Mouse (Mus musculus) CH12.LX (cell line): ENCODE results near the gene Frs3. TPM values are rescaled to one million over a fixed set of nuclear protein-coding genes. Genes with fewer than 3 reads are reported as not detected.
A peak's percentile ranks its signal among the peaks of the same experiment; 100 is the strongest.

Experiments
- DNase-seq: peaks from one replicate; pipeline ENCODE4 v3.0.0-alpha.2; 2013; ENCODE audit errors: extremely low read depth
- H3K27ac ChIP-seq: 2 replicates; pipeline ENCODE4 v1.5.1; 2012; ENCODE audit warnings: low read depth, mild to moderate bottlenecking, control low read depth, moderate library complexity; ENCODE audit not compliant: insufficient read depth
- H3K27me3 ChIP-seq: replicated peaks from 2 replicates; pipeline ENCODE3; 2012; ENCODE audit warnings: inconsistent platforms
- H3K36me3 ChIP-seq, 2 experiments: replicated peaks in 1 of 2; 2 replicates each; pipeline versions ENCODE3 to v1.6.1; 2012; ENCODE audit warnings: inconsistent platforms in 1 of 2, low read length in 1 of 2, mild to moderate bottlenecking in 1 of 2, mixed read lengths in 1 of 2, moderate library complexity in 1 of 2; ENCODE audit not compliant: control insufficient read depth in 1 of 2, insufficient read depth in 1 of 2
- H3K4me1 ChIP-seq, 2 experiments: 2 replicates each; pipeline ENCODE4 v1.6.1; 2012; ENCODE audit warnings: inconsistent platforms in 1 of 2, moderate library complexity in 1 of 2; ENCODE audit not compliant: insufficient read depth in 2 of 2, control insufficient read depth in 1 of 2
- H3K4me2 ChIP-seq: 2 replicates; pipeline ENCODE4 v1.6.1; 2012; ENCODE audit warnings: low read depth, mild to moderate bottlenecking, control low read depth; ENCODE audit not compliant: poor library complexity, insufficient read depth, severe bottlenecking
- H3K4me3 ChIP-seq, 3 experiments: fragments of 150-350 bp in 1 of 3; sonication (generic) in 1 of 3; replicated peaks in 1 of 3; 2 replicates each; pipeline versions ENCODE3 to v1.5.1; 2011 to 2012; ENCODE audit warnings: low read depth in 2 of 3, low read length in 2 of 3, mild to moderate bottlenecking in 2 of 3, moderate library complexity in 2 of 3, control low read depth in 1 of 3, improper control_type of control experiment in 1 of 3, inconsistent platforms in 1 of 3, mixed read lengths in 1 of 3; ENCODE audit not compliant: poor library complexity in 1 of 3
- H3K79me2 ChIP-seq: replicated peaks from 2 replicates; pipeline ENCODE4 v1.6.1; 2012; ENCODE audit warnings: mild to moderate bottlenecking, moderate library complexity; ENCODE audit not compliant: control insufficient read depth, poor library complexity, insufficient read depth, severe bottlenecking; ENCODE audit errors: extremely low read depth
- H3K9ac ChIP-seq: 2 replicates; pipeline ENCODE4 v1.6.1; 2012; ENCODE audit warnings: low read depth, mild to moderate bottlenecking, control low read depth, moderate library complexity; ENCODE audit not compliant: insufficient read depth
- H3K9me3 ChIP-seq: replicated peaks from 2 replicates; pipeline ENCODE3; 2012; ENCODE audit warnings: low read length, inconsistent platforms, mixed read lengths
- BHLHE40 ChIP-seq: IDR thresholded peaks from 2 replicates; pipeline ENCODE4 v1.6.1; 2011; ENCODE audit warnings: mild to moderate bottlenecking, low read depth, low read length, improper control_type of control experiment
- CHD1 ChIP-seq: IDR thresholded peaks from 2 replicates; pipeline ENCODE4 v1.6.1; 2012; ENCODE audit warnings: low read depth, low read length, improper control_type of control experiment, inconsistent platforms
- CTCF ChIP-seq, 2 experiments: IDR thresholded peaks in 1 of 2; conservative IDR thresholded peaks in 1 of 2; 2 replicates each; pipeline ENCODE4 v1.5.1; 2011 to 2012; ENCODE audit warnings: low read depth in 2 of 2, low read length in 2 of 2, improper control_type of control experiment in 1 of 2, inconsistent platforms in 1 of 2, mild to moderate bottlenecking in 1 of 2, moderate library complexity in 1 of 2
- ETS1 ChIP-seq: conservative IDR thresholded peaks from 2 replicates; pipeline ENCODE4 v1.6.1; 2012; ENCODE audit warnings: low read depth, mild to moderate bottlenecking, inconsistent platforms, low read length, improper control_type of control experiment, moderate library complexity
- GABPA ChIP-seq: IDR thresholded peaks from 2 replicates; pipeline ENCODE4 v1.6.1; 2012; ENCODE audit warnings: low read depth, low read length, improper control_type of control experiment, inconsistent platforms; ENCODE audit not compliant: insufficient replicate concordance
- HCFC1 ChIP-seq: IDR thresholded peaks from 2 replicates; pipeline ENCODE4 v1.6.1; 2012; ENCODE audit warnings: low read depth, mild to moderate bottlenecking, inconsistent platforms, low read length, improper control_type of control experiment
- IRF4 ChIP-seq: IDR thresholded peaks from 2 replicates; pipeline ENCODE4 v1.6.1; 2014; ENCODE audit warnings: low read depth, mild to moderate bottlenecking, inconsistent platforms, low read length, improper control_type of control experiment
- JUND ChIP-seq: conservative IDR thresholded peaks from 2 replicates; pipeline ENCODE4 v1.6.1; 2011; ENCODE audit warnings: low read depth, low read length, improper control_type of control experiment
- KAT2A ChIP-seq: IDR thresholded peaks from 2 replicates; pipeline ENCODE4 v1.6.1; 2012; ENCODE audit warnings: low read length, improper control_type of control experiment, inconsistent platforms; ENCODE audit not compliant: insufficient replicate concordance
- MAZ ChIP-seq: IDR thresholded peaks from 2 replicates; pipeline ENCODE4 v1.6.1; 2012; ENCODE audit warnings: low read depth, mild to moderate bottlenecking, inconsistent platforms, low read length, improper control_type of control experiment, moderate library complexity
- MEF2A ChIP-seq: IDR thresholded peaks from 2 replicates; pipeline ENCODE4 v1.6.1; 2014; ENCODE audit warnings: low read depth, mild to moderate bottlenecking, inconsistent platforms, low read length, improper control_type of control experiment, borderline replicate concordance
- MXI1 ChIP-seq: IDR thresholded peaks from 2 replicates; pipeline ENCODE4 v1.6.1; 2011; ENCODE audit warnings: mild to moderate bottlenecking, low read depth, low read length, improper control_type of control experiment
- MYC ChIP-seq: IDR thresholded peaks from 2 replicates; pipeline ENCODE4 v1.6.1; 2011; ENCODE audit warnings: low read depth, mild to moderate bottlenecking, improper control_type of control experiment, low read length
- NELFE ChIP-seq: IDR thresholded peaks from 2 replicates; pipeline ENCODE4 v1.6.1; 2011; ENCODE audit warnings: low read depth, low read length, improper control_type of control experiment
- POLR2A ChIP-seq: IDR thresholded peaks from 2 replicates; pipeline ENCODE4 v1.6.1; 2011; ENCODE audit warnings: low read depth, mild to moderate bottlenecking, improper control_type of control experiment, low read length
- RCOR1 ChIP-seq: conservative IDR thresholded peaks from 2 replicates; pipeline ENCODE4 v1.6.1; 2012; ENCODE audit warnings: low read depth, mild to moderate bottlenecking, inconsistent platforms, low read length, improper control_type of control experiment
- SIN3A ChIP-seq: IDR thresholded peaks from 2 replicates; pipeline ENCODE4 v1.6.1; 2012; ENCODE audit warnings: low read length, improper control_type of control experiment, inconsistent platforms
- TBP ChIP-seq: conservative IDR thresholded peaks from 2 replicates; pipeline ENCODE4 v1.6.1; 2011; ENCODE audit warnings: low read depth, low read length, improper control_type of control experiment
- TCF12 ChIP-seq: IDR thresholded peaks from 2 replicates; pipeline ENCODE4 v1.6.1; 2014; ENCODE audit warnings: low read depth, mild to moderate bottlenecking, inconsistent platforms, low read length, improper control_type of control experiment
- UBTF ChIP-seq: IDR thresholded peaks from 2 replicates; pipeline ENCODE4 v1.6.1; 2012; ENCODE audit warnings: low read depth, mild to moderate bottlenecking, inconsistent platforms, low read length, improper control_type of control experiment, moderate library complexity
- USF1 ChIP-seq: IDR thresholded peaks from 2 replicates; pipeline ENCODE4 v1.6.1; 2014; ENCODE audit warnings: low read depth, mild to moderate bottlenecking, inconsistent platforms, low read length, improper control_type of control experiment
- ZC3H11A ChIP-seq: IDR thresholded peaks from 2 replicates; pipeline ENCODE4 v1.6.1; 2012; ENCODE audit warnings: low read depth, mild to moderate bottlenecking, inconsistent platforms, low read length, improper control_type of control experiment
- ZMIZ1 ChIP-seq: IDR thresholded peaks from 2 replicates; pipeline ENCODE4 v1.6.1; 2012; ENCODE audit warnings: low read depth, mild to moderate bottlenecking, inconsistent platforms, low read length, improper control_type of control experiment
- dilution Hi-C: fragments of 300-500 bp; cut with MboI; formaldehyde crosslinking; loops from 2 replicates; pipeline ENCODE4 v1.14.3; 2020; ENCODE audit warnings: low sequenced_read_pairs; ENCODE audit not compliant: extremely low pct_unique_long_range_greater_than_20kb, extremely low pct_ligation_motif_present
- in situ Hi-C: fragments of 300-500 bp; cut with MboI; formaldehyde crosslinking; loops from 3 replicates; pipeline ENCODE4 v1.14.3; 2019; ENCODE audit warnings: low sequenced_read_pairs, low pct_ligation_motif_present, low pct_unique_long_range_greater_than_20kb, mixed read lengths
- polyA plus RNA-seq: library from polyadenylated mRNA; unstranded; fragments of >175 nt; gene quantifications from 2 replicates; pipeline ENCODE4 v1.2.1, GENCODE M21; 2012; ENCODE audit warnings: low read depth; ENCODE audit not compliant: insufficient read length
- total RNA-seq, 2 experiments: library from RNA; depleted of rRNA; stranded (reverse); fragments of 300-350 nt in 1 of 2; fragments of >200 nt in 1 of 2; gene quantifications; 2 replicates each; pipeline ENCODE4 v1.2.3; 2012 to 2014

Frs3 gene
- total and polyA plus RNA-seq, 3 experiments = 0.54 to 2.9 (median 0.67) TPM

- dilution Hi-C loops (no loop called here), in situ Hi-C loops (no loop called here)
- DNase-seq = peak; percentile 80
- no peaks in the 10 kb centered on the region for H3K27me3 ChIP-seq
- H3K27ac ChIP-seq = peak overlapping the region; percentile 99
- H3K36me3 ChIP-seq = peaks cover 0 to 11% of the 10 kb centered on the region in 2 experiments
- peaks cover 19% of the 10 kb centered on the region for H3K79me2 ChIP-seq
- TF ChIP-seq NELFE (peak; percentile 61), CTCF (conservative IDR thresholded peaks at IDR 0.05 in 1 of 2, IDR thresholded peaks at IDR 0.05 in 1 of 2; ENCODE audit: low read depth in 2 of 2, low read length in 2 of 2) (no peak), MAZ (peak; percentile 82), TBP (peak; percentile 61; the same call in 1 of the 2 replicates), KAT2A (no peak), ETS1 (no peak), UBTF (peak; percentile 51; the same call in 1 of the 2 replicates), MEF2A (no peak), HCFC1 (no peak), IRF4 (peak; percentile 33; the same call in 1 of the 2 replicates), ZMIZ1 (0 out of 2 replicates have a peak, but pooled peaks have one; percentile 29), GABPA (no peak), SIN3A (peak; percentile 63), MXI1 (peak; percentile 55), BHLHE40 (peak; percentile 53; the same call in 1 of the 2 replicates), TCF12 (no peak), POLR2A (peak; percentile 62), RCOR1 (no peak), USF1 (no peak), MYC (no peak), JUND (no peak), ZC3H11A (no peak), CHD1 (no peak)
- peaks cover 3% of the 10 kb centered on the region for H3K9me3 ChIP-seq
- peak overlapping the region; percentile 84 for H3K9ac ChIP-seq
- peak overlapping the region; percentile 17; the same call in 1 of the 2 replicates for H3K4me2 ChIP-seq
- H3K4me1 ChIP-seq = peaks cover 12 to 28% of the 10 kb centered on the region in 2 experiments
- peak overlapping the region; percentile 50 to 87 (median 79) for H3K4me3 ChIP-seq
Observed at GRCm38 (mm10) chr17:47737271-47738065, 48.6 kb downstream of the Frs3 start.
